Mouse (Mus musculus) urinary bladder, adult 18-20 months (tissue): Measurements from ENCODE around the gene Rnase13.

Experiments
- DNase-seq, 2 experiments: peaks; one replicate each; pipeline ENCODE4 v3.0.0; 2022; ENCODE audit warnings: low spot score in 2 of 2, mixed read lengths in 2 of 2

Gene Rnase13

GRCm38 (mm10) chr14:51877517-51877916, 45.1 kb downstream of the Rnase13 start:
- no peak for DNase-seq

- DNase-seq, result no peak
Measured at GRCm38 (mm10) chr14:51871741-51872140, 50.8 kb downstream of the Rnase13 start.
